Comparison of ENCODE assay signal across 26 mouse cellular contexts in the genomic region with DNA sequence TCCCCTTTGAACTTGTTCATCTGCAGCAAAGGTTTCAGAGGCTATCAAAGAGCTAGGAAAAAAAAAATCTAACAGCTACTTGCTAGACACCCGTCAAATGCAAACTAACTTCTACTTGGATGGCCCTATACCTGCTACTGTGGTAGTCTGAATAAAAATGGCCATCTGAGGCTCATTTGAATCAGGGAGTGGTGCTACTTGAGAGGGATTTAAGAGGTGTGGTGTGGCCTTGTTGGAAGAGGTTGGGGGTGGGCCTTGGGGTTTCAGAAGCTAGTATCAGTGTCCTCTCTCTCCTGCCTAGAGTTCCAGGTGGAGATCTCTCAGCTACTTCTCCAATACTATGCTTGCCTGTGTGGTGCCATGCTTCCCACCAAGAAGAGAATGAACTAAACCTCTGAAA. TPM values are rescaled to one million over a fixed set of nuclear protein-coding genes. Genes with fewer than 3 reads are reported as not detected.
DNase-seq lines count a peak whose midpoint lies in the region; ATAC-seq lines count a peak whose summit lies in the region.
"Had no signal": no experiment of that assay in that cellular context is flagged by ENCODE, and none has a peak within 500 bp of the region (broad histone marks: within the 10 kb centered on the region; RNA-seq: fewer than 3 reads in every experiment).

No protein-coding gene starts in this region.

- H3K9me3 ChIP-seq in forebrain, embryonic 10.5 days, result no peaks in the 10 kb centered on the region
- H3K9me3 ChIP-seq in forebrain, embryonic 13.5 days (replicated peaks), result no peaks in the 10 kb centered on the region
- H3K9me3 ChIP-seq in liver, embryonic 13.5 days (replicated peaks), result no peaks in the 10 kb centered on the region
- H3K9me3 ChIP-seq: embryonic facial prominence, embryonic 12.5 days; embryonic facial prominence, embryonic 15.5 days; forebrain, embryonic 12.5 days; G1E; hindbrain, embryonic 10.5 days; hindbrain, embryonic 13.5 days; intestine, embryonic 15.5 days had no signal

- 92% methylated on average over 1 of the region's 1 CpGs for WGBS in forebrain, embryonic 10.5 days
- 96% methylated on average over 1 of the region's 1 CpGs for WGBS in forebrain, embryonic 13.5 days
- WGBS in liver, embryonic 13.5 days (ENCODE audit: insufficient replicate concordance), result 83% methylated on average over 1 of the region's 1 CpGs

- H3K4me3 ChIP-seq in forebrain, embryonic 10.5 days, result no peak overlapping the region
- H3K4me3 ChIP-seq in forebrain, embryonic 13.5 days, result no peak overlapping the region
- H3K4me3 ChIP-seq in liver, embryonic 13.5 days (replicated peaks), result no peak overlapping the region
- H3K4me3 ChIP-seq: embryonic facial prominence, embryonic 12.5 days; embryonic facial prominence, embryonic 15.5 days; forebrain, embryonic 12.5 days; hindbrain, embryonic 10.5 days; hindbrain, embryonic 13.5 days; intestine, embryonic 15.5 days had no signal

- H3K4me1 ChIP-seq in forebrain, embryonic 10.5 days, result no peaks in the 10 kb centered on the region
- no peaks in the 10 kb centered on the region for H3K4me1 ChIP-seq in forebrain, embryonic 13.5 days
- peaks cover 52% of the 10 kb centered on the region for H3K4me1 ChIP-seq in liver, embryonic 13.5 days (replicated peaks)
- H3K4me1 ChIP-seq: embryonic facial prominence, embryonic 12.5 days; embryonic facial prominence, embryonic 15.5 days; forebrain, embryonic 12.5 days; hindbrain, embryonic 10.5 days; hindbrain, embryonic 13.5 days had no signal

- peak; percentile 1 for DNase-seq in forebrain, embryonic 10.5 days (ENCODE audit: extremely low spot score, low spot score)
- no peak for DNase-seq in liver, embryonic 13.5 days
- DNase-seq in liver (no peak), ZHBTc4 (ENCODE audit: low read depth, low spot score) (peak; percentile 66)
- no peak for DNase-seq in layer of hippocampus, postnatal 10 days (ENCODE audit: low spot score in 2 of 2)
- DNase-seq: adrenal gland, postnatal 10 days; adrenal gland, postnatal 36 days; cerebellum, adult 2 months; cerebellum, adult 9-11 months; cerebellum, postnatal 25 days; gastrocnemius, postnatal 10 days; gastrocnemius, postnatal 36 days; heart, postnatal 36 days had no signal

- H3K4me2 ChIP-seq in forebrain, embryonic 13.5 days, result no peak overlapping the region
- no peak overlapping the region for H3K4me2 ChIP-seq in liver, embryonic 13.5 days
- H3K4me2 ChIP-seq: embryonic facial prominence, embryonic 12.5 days; embryonic facial prominence, embryonic 15.5 days; forebrain, embryonic 12.5 days; heart, embryonic 11.5 days; hindbrain, embryonic 13.5 days; intestine, embryonic 15.5 days had no signal

- no peaks in the 10 kb centered on the region for H3K27me3 ChIP-seq in forebrain, embryonic 10.5 days (ENCODE audit: poor library complexity, severe bottlenecking)
- H3K27me3 ChIP-seq in forebrain, embryonic 13.5 days, result no peaks in the 10 kb centered on the region
- no peaks in the 10 kb centered on the region for H3K27me3 ChIP-seq in liver, embryonic 13.5 days
- H3K27me3 ChIP-seq: embryonic facial prominence, embryonic 12.5 days; embryonic facial prominence, embryonic 15.5 days; forebrain, embryonic 12.5 days; hindbrain, embryonic 13.5 days; intestine, embryonic 15.5 days; Patski had no signal

- ATAC-seq in forebrain, embryonic 13.5 days, result no peak
- no peak for ATAC-seq in liver, embryonic 13.5 days (ENCODE audit: low read depth)
- ATAC-seq: forebrain, embryonic 16.5 days; hindbrain, embryonic 16.5 days; intestine, embryonic 15.5 days; Patski had no signal

- H3K36me3 ChIP-seq in forebrain, embryonic 10.5 days (replicated peaks), result peaks cover 93% of the 10 kb centered on the region
- peaks cover 78% of the 10 kb centered on the region for H3K36me3 ChIP-seq in forebrain, embryonic 13.5 days (ENCODE audit: poor library complexity, severe bottlenecking)
- peaks cover 56% of the 10 kb centered on the region for H3K36me3 ChIP-seq in liver, embryonic 13.5 days

- no peak overlapping the region for H3K27ac ChIP-seq in forebrain, embryonic 10.5 days
- no peak overlapping the region for H3K27ac ChIP-seq in forebrain, embryonic 13.5 days
- peak overlapping the region; percentile 96 for H3K27ac ChIP-seq in liver, embryonic 13.5 days
- H3K27ac ChIP-seq: embryonic facial prominence, embryonic 12.5 days; embryonic facial prominence, embryonic 15.5 days; forebrain, embryonic 12.5 days; hindbrain, embryonic 10.5 days; hindbrain, embryonic 13.5 days; intestine, embryonic 15.5 days had no signal

- H3K9ac ChIP-seq in forebrain, embryonic 13.5 days, result no peak overlapping the region
- H3K9ac ChIP-seq in liver, embryonic 13.5 days, result no peak overlapping the region
- H3K9ac ChIP-seq: embryonic facial prominence, embryonic 12.5 days; embryonic facial prominence, embryonic 15.5 days; forebrain, embryonic 12.5 days; hindbrain, embryonic 13.5 days; intestine, embryonic 15.5 days had no signal

RNA-seq across cellular contexts. Expression of gene Fopnl, which starts 10.8 kb away (rescaled TPM):
- 141 and 149 TPM in 2 replicates for polyA plus RNA-seq in forebrain, embryonic 10.5 days (2016; fragmentation: Nextera tagmentation; extraction: Ambion mirVana)
- 205 and 209 TPM in 2 replicates for polyA plus RNA-seq in forebrain, embryonic 13.5 days (2015; fragmentation: Nextera tagmentation; extraction: Ambion mirVana)
- 77.5 and 81.4 TPM in 2 replicates for polyA plus RNA-seq in liver, embryonic 13.5 days (2015; fragmentation: Nextera tagmentation; extraction: Ambion mirVana)
- 10 to 100 TPM; 48.1 to 58.8 TPM for total RNA-seq in layer of hippocampus, postnatal 10 days (2021)

RNA-seq across cellular contexts. Expression of gene Myh11, which starts 15.3 kb away (rescaled TPM):
- 0.06 TPM in 1 of 2 replicates, not detected in the other for polyA plus RNA-seq in forebrain, embryonic 10.5 days (2016; fragmentation: Nextera tagmentation; extraction: Ambion mirVana)
- polyA plus RNA-seq in forebrain, embryonic 13.5 days (2015; fragmentation: Nextera tagmentation; extraction: Ambion mirVana), result 0.05 and 0.18 TPM in 2 replicates
- polyA plus RNA-seq in liver, embryonic 13.5 days (2015; fragmentation: Nextera tagmentation; extraction: Ambion mirVana), result 0.63 and 0.66 TPM in 2 replicates
- 1 to 10 TPM; 4.1 to 4.9 TPM for total RNA-seq in layer of hippocampus, postnatal 10 days (2021)
- total RNA-seq: granulocyte monocyte progenitor cell, adult 5-6 weeks had no signal

RNA-seq across cellular contexts. Expression of gene Abcc1, which starts 54.9 kb away (rescaled TPM):
- 9.8 and 10.4 TPM in 2 replicates for polyA plus RNA-seq in forebrain, embryonic 10.5 days (2016; fragmentation: Nextera tagmentation; extraction: Ambion mirVana)
- polyA plus RNA-seq in forebrain, embryonic 13.5 days (2015; fragmentation: Nextera tagmentation; extraction: Ambion mirVana), result 8.3 and 8.6 TPM in 2 replicates
- polyA plus RNA-seq in liver, embryonic 13.5 days (2015; fragmentation: Nextera tagmentation; extraction: Ambion mirVana), result 3.3 and 3.8 TPM in 2 replicates
- total RNA-seq in layer of hippocampus, postnatal 10 days (2021), result 10 to 100 TPM; 17.7 to 20.4 TPM

Comparison
In these comparisons a context has a peak if more than half of its experiments do, and no peak if none do; other contexts are left out.
1. DNase-seq: peak in forebrain, embryonic 10.5 days (single experiment) and ZHBTc4 (single experiment); none in liver, embryonic 13.5 days (single experiment), liver (single experiment) and layer of hippocampus, postnatal 10 days (0 of 2).